Mouse (Mus musculus) embryonic stem cell, embryonic (primary cell): ENCODE measurements around the gene Txndc12.

Experiments
- CTCF ChIA-PET, 4 experiments: fragments of 300-600 bp in 2 of 4; fragments of 350-600 bp in 2 of 4; sonication (Branson Sonifier 250); formaldehyde crosslinking; loops; one replicate each; lab custom pipeline; 2022; ENCODE audit warnings: inconsistent platforms in 2 of 4; lab: Charles Lee
- POLR2A ChIA-PET, 4 experiments: fragments of 300-600 bp in 2 of 4; fragments of 350-600 bp in 2 of 4; sonication (Branson Sonifier 250); formaldehyde crosslinking; loops; one replicate each; lab custom pipeline; 2022; ENCODE audit warnings: antibody characterized with exemption in 4 of 4, inconsistent platforms in 1 of 4; lab: Charles Lee

The Txndc12 gene

DNA sequence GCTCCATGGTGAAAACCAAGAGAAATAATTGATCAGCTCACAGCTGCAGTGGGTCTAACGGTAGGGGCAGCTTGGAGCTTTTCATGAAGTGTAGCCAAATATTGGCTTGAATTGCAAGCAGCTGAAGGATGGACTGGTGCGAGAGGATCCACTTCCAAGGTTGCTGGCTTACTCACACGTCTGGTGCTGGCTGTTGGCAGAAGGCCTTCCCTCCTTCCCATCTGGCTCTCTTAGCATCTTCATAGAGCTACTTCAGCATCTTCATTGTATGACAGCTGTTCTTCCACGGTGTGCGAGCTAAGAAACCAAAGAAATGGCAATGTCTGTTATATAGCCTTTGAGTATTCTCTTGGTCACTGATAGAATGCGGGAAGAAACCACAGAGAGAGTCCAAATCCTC lies 56.5 kb downstream of the Txndc12 start:
- ChIA-PET CTCF (interaction anchor here in 1 of 4 experiments (0.6 kb wide), 1 partner anchor 147 kb away, joined by 3 read pairs; no protein-coding TSS in a partner anchor), POLR2A (interaction anchor here in 2 of 4 experiments (0.9 to 1.1 kb wide), 2 partner anchors 11 to 16 kb away, joined by 3 read pairs; no protein-coding TSS in a partner anchor)

- POLR2A ChIA-PET: interaction anchor here (0.6 to 2.7 kb wide), 24 partner anchors 9 to 427 kb away, joined by 3 to 10 read pairs (median 3); partner anchors contain the start of genes Rab3b (in 2 of the 4), A730015C16Rik (in 1 of the 4) and Nrd1 (in 1 of the 4)
- CTCF ChIA-PET: interaction anchor here in 3 of 4 experiments (0.5 to 0.7 kb wide), 3 partner anchors 31 to 875 kb away, joined by 3 to 9 read pairs (median 3); no protein-coding TSS in a partner anchor
Measured at GRCm38 (mm10) chr4:108900421-108900820, 66.0 kb downstream of the Txndc12 start.

- ChIA-PET POLR2A (interaction anchor here (0.5 to 1.6 kb wide), 24 partner anchors 9 to 1234 kb away, joined by 3 to 7 read pairs (median 3); partner anchors contain the start of genes Txndc12 (in 2 of the 4), Btf3l4 (in 1 of the 4), Nrd1 (in 1 of the 4) and Orc1 (in 1 of the 4)), CTCF (interaction anchor here in 3 of 4 experiments (0.5 to 1.1 kb wide), 9 partner anchors 12 to 457 kb away, joined by 3 to 7 read pairs (median 3); no protein-coding TSS in a partner anchor)
Measured at GRCm38 (mm10) chr4:108902886-108903285, 68.5 kb downstream of the Txndc12 start.

DNA sequence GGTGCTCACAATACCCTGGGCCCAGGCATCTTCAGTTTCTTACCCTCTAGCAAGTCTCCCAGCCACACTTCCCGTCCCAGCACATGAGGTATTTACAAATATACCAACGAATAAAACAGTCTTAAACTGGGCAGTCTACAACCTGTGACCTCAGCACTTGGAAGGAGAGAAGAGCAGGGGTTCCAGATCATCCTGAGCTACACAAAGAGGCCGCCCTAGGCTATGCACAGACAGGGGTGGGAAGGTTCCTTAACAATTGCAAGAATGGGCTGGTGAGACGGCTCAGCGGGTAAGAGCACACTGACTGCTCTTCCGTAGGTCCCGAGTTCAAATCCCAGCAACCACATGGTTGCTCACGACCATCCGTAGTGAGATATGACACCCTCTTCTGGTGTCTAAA lies 68.9 kb downstream of the Txndc12 start:
- CTCF ChIA-PET: interaction anchor here (0.5 to 1.1 kb wide), 9 partner anchors 24 to 457 kb away, joined by 3 to 7 read pairs (median 4); no protein-coding TSS in a partner anchor

GRCm38 (mm10) chr4:108904076-108904475 lies 69.7 kb downstream of the Txndc12 start:
- CTCF ChIA-PET: interaction anchor here in 1 of 4 experiments (0.6 kb wide), 1 partner anchor 34 kb away, joined by 4 read pairs; no protein-coding TSS in a partner anchor

More for the DNA sequence above, 68.9 kb downstream of the Txndc12 start:
- POLR2A ChIA-PET: interaction anchor here (0.5 to 1.6 kb wide), 22 partner anchors 9 to 1233 kb away, joined by 3 to 7 read pairs (median 3); partner anchors contain the start of genes Txndc12 (in 2 of the 4), Btf3l4 (in 1 of the 4), Nrd1 (in 1 of the 4) and Orc1 (in 1 of the 4)

DNA sequence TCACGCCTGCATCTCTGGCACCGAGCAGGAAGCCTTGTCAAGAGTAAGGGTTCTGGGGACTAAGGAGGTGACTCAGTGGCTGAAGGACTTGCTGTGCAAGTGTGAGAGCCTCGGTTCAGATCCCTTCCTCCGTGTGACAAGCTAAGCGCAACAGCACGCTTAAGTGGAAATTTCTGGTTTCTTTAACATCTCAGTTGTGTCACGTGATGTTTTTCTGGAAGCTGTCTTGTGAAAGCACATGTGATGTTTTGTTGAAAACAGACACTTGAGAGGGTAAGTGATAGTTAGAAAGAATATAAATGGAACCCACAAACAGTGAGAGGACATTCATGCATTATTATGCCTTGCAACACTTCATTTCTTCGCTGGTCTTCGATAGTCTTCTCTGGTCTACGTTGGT lies 70.4 kb downstream of the Txndc12 start:
- ChIA-PET CTCF (interaction anchor here in 3 of 4 experiments (0.6 to 1.0 kb wide), 3 partner anchors 35 to 72 kb away, joined by 3 to 5 read pairs (median 4); no protein-coding TSS in a partner anchor), POLR2A (interaction anchor here in 3 of 4 experiments (0.5 to 2.0 kb wide), 17 partner anchors 9 to 475 kb away, joined by 3 to 11 read pairs (median 4); partner anchors contain the start of genes Rab3b (in 2 of the 3), A730015C16Rik (in 1 of the 3), Btf3l4 (in 1 of the 3) and Kti12 (in 1 of the 3))

More at GRCm38 (mm10) chr4:108904076-108904475, 69.7 kb downstream of the Txndc12 start:
- POLR2A ChIA-PET: interaction anchor here in 2 of 4 experiments (1.3 to 1.8 kb wide), 3 partner anchors 25 to 214 kb away, joined by 3 to 5 read pairs (median 4); partner anchors contain the start of genes Rab3b (in 1 of the 2) and Txndc12 (in 1 of the 2)

DNA sequence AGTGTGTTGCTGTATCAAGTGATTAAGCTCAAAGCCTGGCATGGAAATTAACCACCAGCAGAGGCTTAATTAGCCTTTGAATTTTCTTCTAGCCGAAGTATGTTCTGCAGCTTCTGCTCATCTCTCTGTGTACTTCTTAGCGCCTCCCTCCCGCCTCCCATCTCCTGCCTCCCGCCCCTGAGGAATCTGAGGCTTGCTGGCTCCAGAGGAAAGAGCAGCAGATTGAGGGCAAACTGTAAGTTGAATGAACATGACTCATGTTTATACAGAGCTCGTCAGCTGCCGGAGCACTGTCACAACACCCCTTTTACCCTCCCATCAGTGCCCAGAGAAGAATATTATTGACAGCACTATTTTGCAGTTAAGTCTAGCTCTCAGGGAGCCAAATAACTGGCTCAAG lies 71.5 kb downstream of the Txndc12 start:
- POLR2A ChIA-PET: interaction anchor here in 3 of 4 experiments (0.8 to 2.2 kb wide), 22 partner anchors 10 to 326 kb away, joined by 3 to 11 read pairs (median 4); partner anchors contain the start of genes Rab3b (in 2 of the 3), A730015C16Rik (in 1 of the 3), Btf3l4 (in 1 of the 3) and Kti12 (in 1 of the 3)
- CTCF ChIA-PET: interaction anchor here in 3 of 4 experiments (0.8 to 1.0 kb wide), 3 partner anchors 36 to 81 kb away, joined by 3 to 5 read pairs (median 4); no protein-coding TSS in a partner anchor

DNA sequence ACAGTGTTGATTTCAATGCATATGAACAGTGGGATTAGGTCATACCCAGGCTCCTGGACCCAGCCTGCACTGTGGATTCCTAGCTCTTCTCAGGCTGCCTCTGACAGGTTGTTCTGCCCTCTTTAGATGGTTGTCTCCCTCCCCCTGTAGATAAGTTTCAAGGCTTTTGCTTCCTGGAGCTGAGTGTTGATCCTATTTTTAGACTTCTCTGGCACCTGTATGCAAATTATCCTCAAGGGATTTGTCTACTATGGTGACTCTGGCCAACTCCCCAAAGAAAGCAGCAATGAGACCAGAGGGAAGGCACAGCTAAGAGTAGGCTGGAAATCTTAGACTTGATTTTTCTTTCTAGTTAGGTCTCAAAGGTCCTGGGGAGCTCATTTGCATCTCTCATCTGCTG lies 73.1 kb downstream of the Txndc12 start:
- ChIA-PET POLR2A (interaction anchor here in 2 of 4 experiments (0.6 to 2.2 kb wide), 14 partner anchors 12 to 288 kb away, joined by 3 to 7 read pairs (median 3); partner anchors contain the start of genes Btf3l4 (in 1 of the 2), Cc2d1b (in 1 of the 2) and Rab3b (in 1 of the 2)), CTCF (interaction anchor here in 1 of 4 experiments (0.7 to 1.6 kb wide), 2 partner anchors 37 to 59 kb away, joined by 3 to 11 read pairs; no protein-coding TSS in a partner anchor)

- POLR2A ChIA-PET: interaction anchor here in 2 of 4 experiments (1.5 to 2.1 kb wide), 3 partner anchors 10 to 241 kb away, joined by 3 to 7 read pairs (median 6); no protein-coding TSS in a partner anchor
- CTCF ChIA-PET: no interaction called here
Measured at GRCm38 (mm10) chr4:108909872-108910425, 75.5 kb downstream of the Txndc12 start.
